Mouse (Mus musculus): Measurements from ENCODE around the gene Esr1. TPM values are rescaled to one million over a fixed set of nuclear protein-coding genes. Genes with fewer than 3 reads are reported as not detected.

The Esr1 gene
- polyA plus RNA-seq, 1 experiment from 2014 or later: 0.67 TPM

- Histone ChIP-seq H3K9ac (ENCODE audit: low read length) (no peak overlapping the region), H3K4me1 (ENCODE audit: control insufficient read depth, insufficient read depth, low read length) (no peaks in the 10 kb centered on the region), H3K9me3 (ENCODE audit: control insufficient read depth, low read length) (no peaks in the 10 kb centered on the region), H3K36me3 (ENCODE audit: control insufficient read depth, insufficient read depth, low read length) (no peaks in the 10 kb centered on the region), H3K4me2 (ENCODE audit: low read depth, severe bottlenecking) (no peak overlapping the region), H3K27me3 (ENCODE audit: control insufficient read depth, insufficient read depth, low read length) (no peaks in the 10 kb centered on the region), H3K4me3 (ENCODE audit: low read depth, low read length) (no peak overlapping the region), H3K27ac (replicated peaks; ENCODE audit: low read depth, low read length) (no peak overlapping the region)
- DNase-seq (ENCODE audit: low spot score) (no peak), ATAC-seq (ENCODE audit: insufficient number of reproducible peaks, low FRiP score, low TSS enrichment, low read depth) (no peak)
- 88% methylated on average over 15 of the region's 15 CpGs for WGBS
Observed at GRCm38 (mm10) chr10:5032192-5033048, 421.0 kb downstream of the Esr1 start.

- H3K9ac ChIP-seq (ENCODE audit: low read length): no peak overlapping the region
- H3K4me1 ChIP-seq (ENCODE audit: control insufficient read depth, insufficient read depth, low read length): no peaks in the 10 kb centered on the region
- no peaks in the 10 kb centered on the region for H3K9me3 ChIP-seq (ENCODE audit: control insufficient read depth, low read length)
- DNase-seq (ENCODE audit: low spot score): no peak
- no peak overlapping the region for H3K4me2 ChIP-seq (ENCODE audit: low read depth, severe bottlenecking)
- no peaks in the 10 kb centered on the region for H3K36me3 ChIP-seq (ENCODE audit: control insufficient read depth, insufficient read depth, low read length)
- no peaks in the 10 kb centered on the region for H3K27me3 ChIP-seq (ENCODE audit: control insufficient read depth, insufficient read depth, low read length)
- ATAC-seq (ENCODE audit: insufficient number of reproducible peaks, low FRiP score, low TSS enrichment, low read depth): no peak
- no peak overlapping the region for H3K27ac ChIP-seq (replicated peaks; ENCODE audit: low read depth, low read length)
- 71% methylated on average over 8 of the region's 8 CpGs for whole genome bisulfite sequencing
- no peak overlapping the region for H3K4me3 ChIP-seq (ENCODE audit: low read depth, low read length)
Observed at GRCm38 (mm10) chr10:5041254-5041653, 429.9 kb downstream of the Esr1 start.

DNA sequence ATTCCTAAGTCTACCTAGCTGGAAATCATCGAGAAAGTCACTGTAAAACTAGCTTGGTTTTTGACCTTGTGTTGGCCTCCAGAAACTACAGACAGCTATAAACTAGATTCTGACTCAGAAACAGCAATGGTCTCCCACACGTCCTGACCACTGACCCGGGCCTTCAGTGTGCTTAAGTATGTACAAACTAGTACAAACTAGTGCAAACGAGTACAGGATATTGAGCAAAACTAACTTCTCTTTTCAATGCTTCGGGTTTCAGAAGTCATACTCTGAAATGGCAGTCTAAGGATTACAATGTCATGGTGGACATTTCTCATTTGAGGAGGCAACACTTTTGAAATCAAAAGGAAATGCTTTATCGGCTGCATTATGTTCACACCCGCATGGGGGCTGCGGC lies 433.1 kb downstream of the Esr1 start:
- DNase-seq (ENCODE audit: low spot score) (no peak), ATAC-seq (ENCODE audit: insufficient number of reproducible peaks, low FRiP score, low TSS enrichment, low read depth) (no peak)
- Histone ChIP-seq H3K36me3 (ENCODE audit: control insufficient read depth, insufficient read depth, low read length) (peaks cover 2% of the 10 kb centered on the region; the same call in 1 of the 2 replicates), H3K4me3 (ENCODE audit: low read depth, low read length) (no peak overlapping the region), H3K27me3 (ENCODE audit: control insufficient read depth, insufficient read depth, low read length) (no peaks in the 10 kb centered on the region), H3K9me3 (ENCODE audit: control insufficient read depth, low read length) (no peaks in the 10 kb centered on the region), H3K27ac (replicated peaks; ENCODE audit: low read depth, low read length) (no peak overlapping the region), H3K9ac (ENCODE audit: low read length) (no peak overlapping the region), H3K4me1 (ENCODE audit: control insufficient read depth, insufficient read depth, low read length) (no peaks in the 10 kb centered on the region), H3K4me2 (ENCODE audit: low read depth, severe bottlenecking) (no peak overlapping the region)
- 88% methylated on average over 8 of the region's 8 CpGs for WGBS

- Histone ChIP-seq H3K4me3 (ENCODE audit: low read depth, low read length) (no peak overlapping the region), H3K9ac (ENCODE audit: low read length) (no peak overlapping the region), H3K4me1 (ENCODE audit: control insufficient read depth, insufficient read depth, low read length) (no peaks in the 10 kb centered on the region), H3K27ac (replicated peaks; ENCODE audit: low read depth, low read length) (no peak overlapping the region), H3K4me2 (ENCODE audit: low read depth, severe bottlenecking) (no peak overlapping the region), H3K27me3 (ENCODE audit: control insufficient read depth, insufficient read depth, low read length) (no peaks in the 10 kb centered on the region), H3K36me3 (ENCODE audit: control insufficient read depth, insufficient read depth, low read length) (peaks cover 2% of the 10 kb centered on the region; the same call in 1 of the 2 replicates), H3K9me3 (ENCODE audit: control insufficient read depth, low read length) (no peaks in the 10 kb centered on the region)
- ATAC-seq (ENCODE audit: insufficient number of reproducible peaks, low FRiP score, low TSS enrichment, low read depth): no peak
- WGBS: 80% methylated on average over 7 of the region's 7 CpGs
- no peak for DNase-seq (ENCODE audit: low spot score)
Observed at GRCm38 (mm10) chr10:5045213-5045612, 433.8 kb downstream of the Esr1 start.

DNA sequence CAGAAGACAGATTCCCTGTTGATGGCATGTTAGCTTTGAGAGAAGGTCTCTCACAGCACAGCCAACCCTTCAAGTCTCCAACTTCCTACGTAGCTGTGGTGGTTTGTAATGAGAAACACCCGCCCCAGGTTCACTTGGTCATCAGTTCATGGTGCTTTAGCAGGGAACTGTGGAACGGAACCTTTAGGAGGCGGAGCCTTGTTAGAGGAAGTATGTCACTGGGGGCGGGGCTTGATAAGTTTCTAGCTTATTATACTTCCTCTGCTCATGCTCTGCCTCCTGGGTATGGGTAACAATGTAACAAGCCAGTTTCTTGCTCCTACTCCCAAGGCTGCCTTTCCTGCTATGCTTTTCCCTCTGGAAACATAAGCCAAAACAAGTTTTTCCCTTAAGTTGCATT lies 434.3 kb downstream of the Esr1 start:
- WGBS: 86% methylated on average over 5 of the region's 5 CpGs
- H3K4me2 ChIP-seq (ENCODE audit: low read depth, severe bottlenecking): no peak overlapping the region
- H3K9ac ChIP-seq (ENCODE audit: low read length): no peak overlapping the region
- no peak overlapping the region for H3K27ac ChIP-seq (replicated peaks; ENCODE audit: low read depth, low read length)
- H3K36me3 ChIP-seq (ENCODE audit: control insufficient read depth, insufficient read depth, low read length): peaks cover 2% of the 10 kb centered on the region; the same call in 1 of the 2 replicates
- H3K4me3 ChIP-seq (ENCODE audit: low read depth, low read length): no peak overlapping the region
- H3K27me3 ChIP-seq (ENCODE audit: control insufficient read depth, insufficient read depth, low read length): no peaks in the 10 kb centered on the region
- ATAC-seq (ENCODE audit: insufficient number of reproducible peaks, low FRiP score, low TSS enrichment, low read depth) (no peak), DNase-seq (ENCODE audit: low spot score) (no peak)
- H3K9me3 ChIP-seq (ENCODE audit: control insufficient read depth, low read length): no peaks in the 10 kb centered on the region
- H3K4me1 ChIP-seq (ENCODE audit: control insufficient read depth, insufficient read depth, low read length): no peaks in the 10 kb centered on the region

Other genes starting within 250 kb of the Esr1 start
- gene Zbtb2, start 223.5 kb upstream of the Esr1 start, polyA plus RNA-seq (2014; fragmentation: Nextera tagmentation; extraction: Ambion mirVana): 22.7 and 24.4 TPM in 2 replicates
- gene Rmnd1, start 179.2 kb upstream of the Esr1 start, polyA plus RNA-seq (2014; fragmentation: Nextera tagmentation; extraction: Ambion mirVana): 54.2 and 59.1 TPM in 2 replicates
- 28.9 and 29.8 TPM in 2 replicates for gene Armt1, start 179.1 kb upstream of the Esr1 start, polyA plus RNA-seq (2014; fragmentation: Nextera tagmentation; extraction: Ambion mirVana)
- 0.09 TPM in 1 of 2 replicates, not detected in the other for gene Ccdc170, start 129.1 kb upstream of the Esr1 start, polyA plus RNA-seq (2014; fragmentation: Nextera tagmentation; extraction: Ambion mirVana)

Measured in limb, embryonic 11.5 days (tissue).